Mouse (Mus musculus): Measurements from ENCODE around the gene AI182371. TPM values are rescaled to one million over a fixed set of nuclear protein-coding genes. Genes with fewer than 3 reads are reported as not detected.

The AI182371 gene
- 0.58 TPM in 1 of 2 replicates, not detected in the other for polyA plus RNA-seq (2015; fragmentation: Nextera tagmentation; extraction: Ambion mirVana)

DNA sequence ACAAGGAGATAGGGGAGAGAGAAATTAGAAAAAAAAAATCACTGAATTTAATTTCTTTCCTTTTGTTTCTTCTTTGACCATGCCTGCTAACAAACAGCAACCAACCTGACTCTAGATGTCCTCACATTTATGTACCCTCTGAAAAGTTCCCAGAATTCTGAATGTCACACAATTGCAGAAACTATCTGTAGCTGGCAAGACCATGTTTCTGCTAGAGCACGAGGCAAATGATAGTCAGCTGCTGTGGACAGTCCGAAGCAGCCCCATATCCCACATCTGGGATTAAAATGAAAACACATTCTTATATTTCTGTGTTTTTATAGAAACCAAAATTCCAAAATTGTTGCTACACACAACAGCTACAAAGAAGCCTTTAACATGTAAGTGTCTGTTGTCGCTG, at the start of gene AI182371:
TSS of gene AI182371 (minus strand) at position 101 of the 400 bp plus-strand sequence.
- WGBS: 94% methylated on average over 3 of the region's 3 CpGs
- H3K27ac ChIP-seq: no peak within 1 kb of the TSS
- no peak within 1 kb of the TSS for H3K9ac ChIP-seq
- H3K27me3 ChIP-seq: no peaks in the 10 kb centered on the region
- no peak within 1 kb of the TSS for H3K4me2 ChIP-seq
- no peaks in the 10 kb centered on the region for H3K4me1 ChIP-seq (replicated peaks)
- H3K36me3 ChIP-seq: no peaks in the 10 kb centered on the region
- H3K9me3 ChIP-seq: no peaks in the 10 kb centered on the region
- no peak within 1 kb of the TSS for H3K4me3 ChIP-seq
- no peak for ATAC-seq (ENCODE audit: low FRiP score)

DNA sequence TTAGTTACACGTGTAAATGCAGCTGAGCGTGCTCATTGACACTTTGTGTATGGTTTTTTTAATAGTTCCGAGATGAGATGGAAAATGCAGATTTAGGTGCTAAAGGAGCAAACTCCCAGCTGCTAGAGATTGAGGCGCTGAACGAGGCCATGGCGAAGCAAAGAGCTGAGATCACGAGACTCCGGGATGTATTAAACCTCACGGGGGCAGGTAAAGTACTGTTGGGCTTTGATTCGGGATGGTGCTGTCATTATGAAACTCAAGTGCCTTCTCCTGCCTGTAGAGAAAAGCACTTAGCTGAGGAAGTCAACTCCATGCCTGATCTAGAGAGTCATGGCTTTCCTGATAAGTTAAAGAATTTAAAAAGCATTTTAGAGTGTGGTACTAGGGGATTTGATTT, 47.5 kb upstream of the AI182371 start:
- H3K27me3 ChIP-seq: no peaks in the 10 kb centered on the region
- no peak overlapping the region for H3K4me2 ChIP-seq
- H3K4me1 ChIP-seq (replicated peaks): no peaks in the 10 kb centered on the region
- 94% methylated on average over 10 of the region's 10 CpGs for WGBS
- no peaks in the 10 kb centered on the region for H3K9me3 ChIP-seq
- H3K27ac ChIP-seq: no peak overlapping the region
- peaks cover 91% of the 10 kb centered on the region for H3K36me3 ChIP-seq
- ATAC-seq (ENCODE audit: low FRiP score): no peak
- H3K9ac ChIP-seq: no peak overlapping the region
- H3K4me3 ChIP-seq: no peak overlapping the region

DNA sequence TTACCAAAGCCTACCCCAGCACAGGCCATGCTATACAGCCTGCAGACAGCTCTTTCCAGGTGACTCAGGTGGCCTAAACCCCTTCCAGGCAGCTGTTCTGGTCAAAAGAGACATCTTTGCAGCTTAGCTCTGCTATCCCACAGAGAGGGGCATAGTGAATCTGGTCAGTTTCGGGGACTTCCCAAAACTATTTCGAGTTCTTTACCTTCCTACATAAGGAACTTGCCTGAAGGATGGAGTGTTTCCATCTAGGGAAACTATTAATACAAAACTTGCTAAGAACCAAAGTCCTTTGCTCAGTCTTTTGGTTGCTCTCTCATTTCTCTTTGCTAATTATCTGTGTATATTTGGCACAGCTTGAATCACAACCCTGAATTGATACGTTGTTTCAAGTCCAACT, 40.3 kb upstream of the AI182371 start:
- no peak for ATAC-seq (ENCODE audit: low FRiP score)
- Histone ChIP-seq H3K36me3 (peaks cover 69% of the 10 kb centered on the region), H3K4me2 (no peak overlapping the region), H3K27me3 (no peaks in the 10 kb centered on the region), H3K27ac (no peak overlapping the region), H3K9ac (no peak overlapping the region), H3K9me3 (no peaks in the 10 kb centered on the region), H3K4me1 (replicated peaks) (no peaks in the 10 kb centered on the region), H3K4me3 (no peak overlapping the region)
- WGBS: 95% methylated on average over 3 of the region's 3 CpGs

DNA sequence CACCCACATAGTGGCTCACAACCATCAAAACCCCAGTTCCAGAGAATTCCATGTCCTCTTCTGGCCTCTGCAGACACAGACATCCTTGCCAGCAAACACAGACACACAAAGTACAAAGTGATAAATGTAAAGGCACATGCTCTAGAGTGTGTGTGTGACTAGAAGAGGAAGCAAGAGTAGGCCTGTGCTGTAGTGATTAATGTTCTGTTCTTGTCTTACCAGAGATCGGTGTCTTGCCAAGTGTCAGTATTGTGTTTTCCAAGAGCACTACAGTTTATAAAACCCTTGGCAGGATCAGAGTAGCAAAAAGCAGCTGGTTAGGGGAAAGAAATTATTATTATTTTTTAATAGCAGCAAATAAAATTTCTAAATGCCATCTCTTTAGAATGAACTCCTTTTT, 37.2 kb upstream of the AI182371 start:
- H3K27ac ChIP-seq: no peak overlapping the region
- H3K36me3 ChIP-seq: peaks cover 53% of the 10 kb centered on the region
- no peaks in the 10 kb centered on the region for H3K4me1 ChIP-seq (replicated peaks)
- H3K4me2 ChIP-seq: no peak overlapping the region
- no peaks in the 10 kb centered on the region for H3K27me3 ChIP-seq
- no peaks in the 10 kb centered on the region for H3K9me3 ChIP-seq
- WGBS: 100% methylated on average over 1 of the region's 1 CpGs
- no peak for ATAC-seq (ENCODE audit: low FRiP score)
- no peak overlapping the region for H3K9ac ChIP-seq
- no peak overlapping the region for H3K4me3 ChIP-seq

DNA sequence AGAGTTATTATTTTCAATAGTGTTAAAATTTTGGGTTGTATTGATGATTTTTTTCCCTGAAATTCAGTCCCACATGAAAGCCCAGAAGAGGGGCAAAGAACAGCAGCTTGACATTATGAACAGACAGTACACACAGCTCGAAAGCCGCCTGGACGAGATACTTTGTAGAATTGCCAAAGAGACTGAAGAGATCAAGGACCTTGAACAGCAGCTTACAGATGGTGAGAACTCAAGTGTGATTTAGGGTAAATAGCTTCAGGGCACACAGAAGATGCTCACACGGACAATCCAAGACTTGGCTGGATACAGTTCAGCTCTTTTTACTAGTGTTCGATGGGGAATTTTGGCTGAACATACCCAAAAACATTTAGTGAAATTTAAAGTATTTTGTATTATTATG, 32.5 kb upstream of the AI182371 start:
- WGBS: 85% methylated on average over 5 of the region's 5 CpGs
- H3K4me1 ChIP-seq (replicated peaks): peaks cover 17% of the 10 kb centered on the region
- no peak overlapping the region for H3K27ac ChIP-seq
- H3K4me3 ChIP-seq: no peak overlapping the region
- ATAC-seq (ENCODE audit: low FRiP score): no peak
- H3K27me3 ChIP-seq: no peaks in the 10 kb centered on the region
- H3K4me2 ChIP-seq: no peak overlapping the region
- no peaks in the 10 kb centered on the region for H3K9me3 ChIP-seq
- no peak overlapping the region for H3K9ac ChIP-seq
- H3K36me3 ChIP-seq: peaks cover 30% of the 10 kb centered on the region

- Histone ChIP-seq H3K4me2 (peak overlapping the region; percentile 57), H3K27me3 (no peaks in the 10 kb centered on the region), H3K9me3 (no peaks in the 10 kb centered on the region), H3K4me3 (peak overlapping the region; percentile 41), H3K4me1 (replicated peaks) (peaks cover 17% of the 10 kb centered on the region), H3K36me3 (peaks cover 27% of the 10 kb centered on the region), H3K9ac (peak overlapping the region; percentile 51; the same call in 1 of the 2 replicates), H3K27ac (no peak overlapping the region)
- 20% methylated on average over 5 of the region's 5 CpGs for WGBS
- ATAC-seq (ENCODE audit: low FRiP score): no peak
Measured at GRCm38 (mm10) chr2:35132662-35133055, 31.3 kb upstream of the AI182371 start.

GRCm38 (mm10) chr2:35131991-35132661, 30.8 kb upstream of the AI182371 start:
- no peak overlapping the region for H3K27ac ChIP-seq
- under 1% methylated on average over 21 of the region's 21 CpGs for WGBS
- ATAC-seq (ENCODE audit: low FRiP score): peak; percentile 96

DNA sequence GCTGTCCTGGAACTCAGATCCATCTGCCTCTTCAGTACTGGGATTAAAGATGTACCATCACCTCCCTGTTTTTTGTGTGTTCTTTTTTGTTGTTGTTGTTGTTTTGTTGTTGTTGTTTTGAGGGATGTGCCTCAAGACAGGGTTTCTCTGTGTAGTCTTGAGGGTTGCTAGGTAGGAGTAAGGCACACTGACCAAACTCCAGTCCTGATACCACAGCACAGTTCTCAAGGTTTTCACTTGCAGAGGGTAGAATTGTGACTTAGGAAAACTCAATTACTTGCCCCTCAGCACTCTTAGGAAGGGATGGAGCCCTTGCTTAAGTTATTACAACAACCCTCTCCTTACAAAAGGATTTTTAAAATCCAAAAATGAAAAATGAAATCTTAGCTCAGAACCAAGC, 30.1 kb upstream of the AI182371 start:
- no peaks in the 10 kb centered on the region for H3K27me3 ChIP-seq
- peaks cover 29% of the 10 kb centered on the region for H3K36me3 ChIP-seq
- 0 out of 2 replicates have a peak, but pooled peaks have one; percentile 36 for ATAC-seq (ENCODE audit: low FRiP score)
- no peak overlapping the region for H3K4me3 ChIP-seq
- peaks cover 17% of the 10 kb centered on the region for H3K4me1 ChIP-seq (replicated peaks)
- no peak overlapping the region for H3K27ac ChIP-seq
- no peak overlapping the region for H3K9ac ChIP-seq
- peak overlapping the region; percentile 57 for H3K4me2 ChIP-seq
- no peaks in the 10 kb centered on the region for H3K9me3 ChIP-seq

More at GRCm38 (mm10) chr2:35131991-35132661, 30.8 kb upstream of the AI182371 start:
- Histone ChIP-seq H3K4me1 (replicated peaks) (peaks cover 17% of the 10 kb centered on the region), H3K9me3 (no peaks in the 10 kb centered on the region), H3K4me2 (peak overlapping the region; percentile 57), H3K4me3 (peak overlapping the region; percentile 41), H3K27me3 (no peaks in the 10 kb centered on the region), H3K36me3 (peaks cover 29% of the 10 kb centered on the region), H3K9ac (peak overlapping the region; percentile 51)

GRCm38 (mm10) chr2:35124716-35125115, 23.4 kb upstream of the AI182371 start:
- Histone ChIP-seq H3K27me3 (no peaks in the 10 kb centered on the region), H3K9me3 (no peaks in the 10 kb centered on the region), H3K4me3 (no peak overlapping the region), H3K27ac (no peak overlapping the region), H3K9ac (no peak overlapping the region), H3K36me3 (peaks cover 42% of the 10 kb centered on the region), H3K4me1 (replicated peaks) (no peaks in the 10 kb centered on the region), H3K4me2 (no peak overlapping the region)
- 74% methylated on average over 7 of the region's 7 CpGs for WGBS
- ATAC-seq (ENCODE audit: low FRiP score): no peak

GRCm38 (mm10) chr2:35110521-35110920, 9.2 kb upstream of the AI182371 start:
- Histone ChIP-seq H3K9me3 (no peaks in the 10 kb centered on the region), H3K9ac (no peak overlapping the region), H3K4me1 (replicated peaks) (peaks cover 12% of the 10 kb centered on the region), H3K27me3 (no peaks in the 10 kb centered on the region), H3K36me3 (peaks cover 4% of the 10 kb centered on the region; the same call in 1 of the 2 replicates), H3K4me3 (no peak overlapping the region), H3K4me2 (peak overlapping the region; percentile 75; the same call in 1 of the 2 replicates), H3K27ac (no peak overlapping the region)
- 82% methylated on average over 2 of the region's 2 CpGs for WGBS
- ATAC-seq (ENCODE audit: low FRiP score): no peak

DNA sequence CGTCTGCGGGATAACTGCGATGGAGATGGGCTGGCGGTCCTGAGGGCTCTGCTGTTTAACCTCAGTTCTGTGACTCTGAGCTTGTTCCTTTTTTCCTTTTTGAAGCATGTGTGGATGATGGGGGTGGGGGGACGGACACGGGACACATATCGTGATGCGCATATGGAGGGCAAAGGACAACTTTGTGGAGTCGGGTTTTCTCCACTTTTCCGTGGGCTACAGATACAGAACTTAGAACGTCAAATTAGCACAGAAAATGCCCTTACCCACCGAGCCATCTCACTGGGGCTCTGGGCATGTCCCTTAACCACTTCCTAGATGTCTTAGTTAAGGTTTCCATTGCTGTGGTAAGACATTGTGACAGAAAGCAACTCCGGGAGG, 8.6 kb upstream of the AI182371 start:
- WGBS: under 1% methylated on average over 13 of the region's 13 CpGs
- Histone ChIP-seq H3K4me2 (peak overlapping the region; percentile 75), H3K27ac (no peak overlapping the region; the same call in 1 of the 2 replicates), H3K9ac (peak overlapping the region; percentile 79), H3K27me3 (no peaks in the 10 kb centered on the region), H3K4me3 (peak overlapping the region; percentile 78), H3K36me3 (no peaks in the 10 kb centered on the region), H3K9me3 (no peaks in the 10 kb centered on the region), H3K4me1 (replicated peaks) (peaks cover 12% of the 10 kb centered on the region)
- ATAC-seq (ENCODE audit: low FRiP score): peak; percentile 21; the same call in 1 of the 2 replicates

GRCm38 (mm10) chr2:35109141-35109923, 8.0 kb upstream of the AI182371 start, which contains the start of gene Cntrl:
Gene Cntrl, plus strand, starts transcription at chr2:35109492.
- Histone ChIP-seq H3K27ac (peak within 1 kb of the TSS; percentile 91), H3K4me1 (replicated peaks) (peaks cover 12% of the 10 kb centered on the region), H3K4me2 (peak within 1 kb of the TSS; percentile 75), H3K9me3 (no peaks in the 10 kb centered on the region), H3K9ac (peak within 1 kb of the TSS; percentile 79), H3K36me3 (no peaks in the 10 kb centered on the region), H3K4me3 (peak within 1 kb of the TSS; percentile 78), H3K27me3 (no peaks in the 10 kb centered on the region)
- under 1% methylated on average over 62 of the region's 62 CpGs for WGBS
- ATAC-seq (ENCODE audit: low FRiP score): peak; percentile 98
